Mouse (Mus musculus) erythroblast, embryonic 14.5 days (primary cell): ENCODE measurements around the gene Cd81. TPM values are rescaled to one million over a fixed set of nuclear protein-coding genes. Genes with fewer than 3 reads are reported as not detected.
A peak's percentile ranks its signal among the peaks of the same experiment; 100 is the strongest.

ENCODE experiments used
- H3K27me3 ChIP-seq: 2 replicates; pipeline ENCODE4 v1.6.1; 2012; ENCODE audit warnings: inconsistent platforms; ENCODE audit not compliant: control insufficient read depth
- H3K36me3 ChIP-seq: 2 replicates; pipeline ENCODE4 v1.6.1; 2012; ENCODE audit warnings: mild to moderate bottlenecking, inconsistent platforms; ENCODE audit not compliant: control insufficient read depth
- H3K4me1 ChIP-seq: 2 replicates; pipeline ENCODE4 v1.6.1; 2012; ENCODE audit warnings: inconsistent platforms; ENCODE audit not compliant: control insufficient read depth
- H3K4me3 ChIP-seq: replicated peaks from 2 replicates; pipeline ENCODE3; 2012; ENCODE audit warnings: moderate library complexity, mild to moderate bottlenecking, inconsistent platforms
- H3K9me3 ChIP-seq: 2 replicates; pipeline ENCODE4 v1.6.1; 2012; ENCODE audit warnings: low read length, inconsistent platforms, mixed read lengths; ENCODE audit not compliant: control insufficient read depth
- GATA1 ChIP-seq: IDR thresholded peaks from 2 replicates; pipeline ENCODE4 v1.6.1; 2012; ENCODE audit warnings: low read length, inconsistent platforms, mixed read lengths
- TAL1 ChIP-seq: IDR thresholded peaks from 3 replicates; pipeline ENCODE4 v1.6.1; 2012; ENCODE audit warnings: low read length, inconsistent platforms, mixed read lengths
- polyA plus RNA-seq: library from polyadenylated mRNA; stranded (reverse); fragments of >175 nt; gene quantifications from 2 replicates; pipeline ENCODE4 v1.2.3, GENCODE M21; 2012

The Cd81 gene
- polyA plus RNA-seq, 1 experiment, result 5.9 TPM

DNA sequence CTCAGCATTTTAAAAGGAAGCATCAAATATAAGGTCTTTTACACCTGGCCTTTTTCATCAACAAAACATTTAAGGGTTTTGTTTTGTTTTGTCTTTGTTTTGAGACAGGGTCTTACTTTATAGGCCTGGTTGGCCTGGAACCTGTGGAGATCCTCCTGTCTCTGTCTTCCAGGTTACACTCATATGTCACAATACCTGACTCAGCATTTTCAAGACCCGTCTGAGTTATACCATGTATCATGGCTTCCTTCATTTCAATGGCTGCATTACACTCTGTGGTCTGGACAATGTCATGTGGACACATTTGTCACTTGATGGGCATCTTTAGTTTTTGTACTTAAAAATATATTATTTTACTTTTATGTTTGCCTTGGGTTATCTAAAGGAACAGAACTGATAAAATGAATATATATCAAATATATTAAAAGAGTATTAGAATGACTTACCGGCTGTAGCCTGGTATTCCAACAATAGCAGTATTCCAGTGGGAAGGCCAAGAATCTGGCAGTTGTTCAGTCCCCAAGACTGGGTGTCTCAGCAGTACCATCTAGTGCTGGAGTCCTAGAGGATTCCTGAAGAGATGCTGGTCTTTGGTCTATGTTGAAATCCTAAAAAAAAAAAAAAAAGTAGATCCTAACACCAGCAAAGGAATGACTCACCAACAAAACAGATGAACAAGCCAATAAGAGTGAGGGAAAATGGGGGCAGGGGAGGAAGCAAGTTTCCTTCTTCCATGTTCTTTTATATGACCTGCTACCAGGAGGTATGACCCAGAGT is 8.3 kb upstream of the Cd81 start:
- H3K36me3 ChIP-seq, result no peaks in the 10 kb centered on the region
- TF ChIP-seq TAL1 (no peak), GATA1 (no peak)
- H3K27me3 ChIP-seq, result no peaks in the 10 kb centered on the region
- H3K9me3 ChIP-seq, result peaks cover 4% of the 10 kb centered on the region
- no peaks in the 10 kb centered on the region; the same call in 1 of the 2 replicates for H3K4me1 ChIP-seq
- H3K4me3 ChIP-seq, result no peak overlapping the region

- Histone ChIP-seq H3K4me3 (no peak overlapping the region), H3K27me3 (no peaks in the 10 kb centered on the region), H3K36me3 (no peaks in the 10 kb centered on the region), H3K4me1 (no peaks in the 10 kb centered on the region; the same call in 1 of the 2 replicates), H3K9me3 (peaks cover 4% of the 10 kb centered on the region)
- TF ChIP-seq GATA1 (no peak), TAL1 (no peak)
These were observed 7.7 kb upstream of the Cd81 start for GRCm38 (mm10) chr7:143044826-143045206.

DNA sequence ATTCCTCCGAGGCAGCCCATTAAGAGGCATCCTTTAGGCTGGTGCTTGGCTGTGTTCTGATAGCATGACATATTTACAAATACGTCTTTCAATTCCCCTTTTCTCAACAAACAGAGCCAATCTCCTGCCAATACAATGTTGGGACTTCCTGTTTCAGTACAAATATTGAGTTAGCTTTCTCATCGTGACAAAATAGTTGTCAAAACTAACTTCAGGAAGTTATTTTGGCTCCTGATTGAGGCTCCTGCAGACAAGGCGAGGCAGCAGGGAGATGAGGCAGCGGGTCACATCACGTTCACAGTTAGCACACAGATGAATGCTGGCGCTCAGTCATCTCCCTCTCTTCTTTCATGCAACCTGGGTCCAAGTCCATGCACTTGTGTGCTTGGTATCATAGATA is 6.2 kb upstream of the Cd81 start:
- Histone ChIP-seq H3K9me3 (peaks cover 4% of the 10 kb centered on the region), H3K27me3 (no peaks in the 10 kb centered on the region), H3K36me3 (no peaks in the 10 kb centered on the region), H3K4me1 (peaks cover 4% of the 10 kb centered on the region; the same call in 1 of the 2 replicates), H3K4me3 (no peak overlapping the region)
- no peak for TF ChIP-seq TAL1
- TF ChIP-seq GATA1, result no peak

DNA sequence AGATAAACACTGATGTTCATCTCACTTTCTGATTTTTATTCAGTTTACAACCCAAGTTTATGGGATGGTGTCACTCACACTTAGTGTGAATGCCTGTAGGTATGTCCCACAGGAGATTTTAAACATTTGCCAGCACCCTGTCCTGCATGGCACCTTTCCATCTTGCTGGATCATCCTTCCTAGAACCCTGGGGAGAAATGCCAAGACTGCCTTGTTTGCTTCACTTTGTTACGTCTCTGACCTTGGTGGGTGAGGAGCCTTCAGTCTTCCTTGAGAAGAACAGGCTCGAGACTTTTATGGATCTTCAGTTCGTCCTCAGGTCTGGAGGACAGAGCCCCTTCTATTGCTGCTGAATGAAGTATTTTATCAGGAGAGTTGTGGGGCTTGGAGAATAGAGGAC is 3.2 kb upstream of the Cd81 start:
- H3K9me3 ChIP-seq, result peaks cover 4% of the 10 kb centered on the region
- no peaks in the 10 kb centered on the region for H3K27me3 ChIP-seq
- peaks cover 32% of the 10 kb centered on the region for H3K4me1 ChIP-seq
- no peak overlapping the region for H3K4me3 ChIP-seq
- no peak for TF ChIP-seq TAL1
- TF ChIP-seq GATA1, result no peak
- no peaks in the 10 kb centered on the region for H3K36me3 ChIP-seq

DNA sequence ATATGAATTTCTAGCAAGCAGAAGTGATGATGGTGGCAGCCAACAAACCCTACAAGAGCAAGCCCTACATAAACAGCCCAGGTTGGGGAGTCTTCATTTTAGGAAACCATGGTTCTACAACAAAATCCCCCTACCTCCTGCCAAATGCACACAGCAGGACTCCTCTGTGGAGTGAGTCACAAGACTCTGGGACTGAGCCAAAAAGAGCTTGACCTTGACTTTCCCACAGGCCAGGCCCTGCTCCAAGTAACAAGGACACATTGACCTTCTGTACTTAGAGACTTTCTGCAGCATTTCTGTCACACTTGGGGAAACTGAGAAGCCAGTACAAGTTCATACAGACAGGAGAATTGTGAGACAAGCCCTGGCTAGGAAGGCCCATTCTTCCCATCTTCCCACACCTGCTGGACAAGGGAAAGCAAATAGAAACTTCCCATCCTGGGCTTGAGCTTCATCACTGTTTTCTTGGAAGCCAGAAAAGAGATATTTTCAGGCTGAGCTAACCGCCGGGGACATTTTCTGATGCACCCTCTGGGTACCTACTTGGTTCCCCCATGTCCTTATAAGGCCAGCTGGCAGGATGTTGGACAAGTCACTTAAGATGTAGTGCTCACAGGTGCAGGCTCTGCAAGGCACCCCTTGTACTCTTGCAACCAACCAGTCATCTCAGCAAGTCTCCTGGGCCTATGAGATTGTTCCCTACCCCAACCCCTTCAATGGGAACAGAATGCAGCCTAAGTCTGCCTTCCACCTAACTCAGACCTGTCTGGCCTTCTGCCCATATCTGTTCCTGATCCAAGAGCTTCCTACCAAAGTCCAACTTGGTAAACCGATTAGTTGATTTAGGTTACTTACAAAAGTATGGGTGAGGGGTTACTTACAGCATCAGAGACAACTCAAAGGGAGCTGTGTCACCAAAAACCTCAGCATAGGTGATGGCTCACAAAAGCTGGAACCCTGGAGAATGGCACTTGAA is 2.4 kb upstream of the Cd81 start:
- H3K9me3 ChIP-seq, result no peaks in the 10 kb centered on the region
- no peak for TF ChIP-seq TAL1
- TF ChIP-seq GATA1, result no peak
- no peaks in the 10 kb centered on the region for H3K27me3 ChIP-seq
- no peaks in the 10 kb centered on the region; the same call in 1 of the 2 replicates for H3K36me3 ChIP-seq
- H3K4me3 ChIP-seq, result no peak overlapping the region
- peaks cover 40% of the 10 kb centered on the region for H3K4me1 ChIP-seq

DNA sequence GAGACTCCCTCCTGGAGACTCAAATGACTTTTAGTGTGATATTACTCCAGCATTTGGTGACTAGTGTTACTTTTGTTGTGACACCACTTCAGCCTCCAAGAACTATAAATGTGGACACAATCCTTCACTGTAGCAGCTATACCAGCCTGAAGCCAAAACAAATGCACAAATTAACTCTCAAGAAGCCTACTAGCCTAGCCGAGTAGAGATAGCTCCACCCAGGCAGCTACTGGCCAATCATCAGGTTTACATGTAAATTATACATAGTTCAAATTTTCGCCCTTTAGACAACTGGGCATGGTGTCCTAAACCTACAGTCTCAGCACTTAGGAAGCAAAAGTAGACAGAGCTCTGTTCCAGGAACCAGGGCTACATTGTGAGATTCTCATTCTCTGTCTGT is 1.2 kb upstream of the Cd81 start:
- H3K4me1 ChIP-seq, result peaks cover 52% of the 10 kb centered on the region
- TF ChIP-seq TAL1, result no peak
- TF ChIP-seq GATA1, result no peak
- peaks cover 4% of the 10 kb centered on the region for H3K36me3 ChIP-seq
- H3K4me3 ChIP-seq, result no peak overlapping the region
- no peaks in the 10 kb centered on the region for H3K27me3 ChIP-seq
- H3K9me3 ChIP-seq, result no peaks in the 10 kb centered on the region

DNA sequence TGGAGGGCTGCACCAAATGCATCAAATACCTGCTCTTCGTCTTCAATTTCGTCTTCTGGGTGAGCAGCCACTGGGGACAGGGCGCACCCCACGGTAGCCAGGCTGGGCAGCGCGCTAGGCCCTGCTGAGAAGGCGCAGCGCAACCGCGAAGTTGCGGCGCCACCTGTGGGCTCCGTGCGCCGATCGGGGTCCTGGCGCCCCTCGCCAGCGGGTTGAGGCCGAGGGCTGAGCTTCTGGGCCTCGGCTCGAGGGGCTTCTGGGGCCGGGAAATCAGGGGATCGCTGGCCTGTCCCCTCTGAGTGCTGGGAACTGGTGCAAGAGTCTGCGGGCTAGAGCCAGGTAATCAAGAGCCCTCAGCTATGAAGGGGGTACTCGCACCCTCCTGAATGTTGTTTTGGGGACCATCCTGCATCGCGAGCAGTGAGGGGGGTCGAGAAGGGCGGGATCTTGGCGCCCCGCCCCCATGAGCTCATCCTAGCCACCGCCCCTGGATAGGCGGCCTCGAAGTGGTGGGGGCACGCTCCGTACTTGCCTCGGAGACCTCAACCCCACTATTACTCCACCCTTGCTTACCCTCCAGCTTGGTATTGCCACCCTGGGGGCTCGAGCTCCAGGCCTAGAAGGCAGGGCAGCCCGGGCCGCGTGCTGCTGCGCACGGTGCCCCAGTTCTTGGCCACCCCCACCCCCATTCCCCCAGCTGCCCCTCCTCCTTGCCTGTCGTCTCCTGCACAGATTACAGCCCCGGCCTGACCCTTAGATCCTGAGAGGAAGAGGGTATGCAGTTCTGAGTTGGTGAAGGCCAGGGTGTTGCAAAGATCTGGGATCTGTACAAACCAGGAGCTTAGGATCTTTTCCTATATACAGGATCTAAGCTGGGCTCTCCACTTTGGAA is 715 bp downstream of the Cd81 start:
- Histone ChIP-seq H3K36me3 (peaks cover 6% of the 10 kb centered on the region), H3K4me1 (peaks cover 72% of the 10 kb centered on the region), H3K9me3 (no peaks in the 10 kb centered on the region), H3K27me3 (no peaks in the 10 kb centered on the region), H3K4me3 (peak overlapping the region; percentile 67)
- TF ChIP-seq GATA1 (no peak), TAL1 (no peak)

- Histone ChIP-seq H3K4me1 (peaks cover 80% of the 10 kb centered on the region), H3K9me3 (no peaks in the 10 kb centered on the region), H3K4me3 (peak overlapping the region; percentile 67), H3K36me3 (peaks cover 6% of the 10 kb centered on the region), H3K27me3 (no peaks in the 10 kb centered on the region)
- TF ChIP-seq GATA1 (no peak), TAL1 (no peak)
These were observed 1.5 kb downstream of the Cd81 start for GRCm38 (mm10) chr7:143053961-143054611.
